Mouse (Mus musculus) mesoderm, embryonic 11.5 days (tissue): Measurements from ENCODE around the gene Parvg.

Experiments
- DNase-seq: peaks from one replicate; pipeline ENCODE4 v3.0.0-alpha.2; 2012; ENCODE audit warnings: low read depth, low spot score

Parvg gene

DNA sequence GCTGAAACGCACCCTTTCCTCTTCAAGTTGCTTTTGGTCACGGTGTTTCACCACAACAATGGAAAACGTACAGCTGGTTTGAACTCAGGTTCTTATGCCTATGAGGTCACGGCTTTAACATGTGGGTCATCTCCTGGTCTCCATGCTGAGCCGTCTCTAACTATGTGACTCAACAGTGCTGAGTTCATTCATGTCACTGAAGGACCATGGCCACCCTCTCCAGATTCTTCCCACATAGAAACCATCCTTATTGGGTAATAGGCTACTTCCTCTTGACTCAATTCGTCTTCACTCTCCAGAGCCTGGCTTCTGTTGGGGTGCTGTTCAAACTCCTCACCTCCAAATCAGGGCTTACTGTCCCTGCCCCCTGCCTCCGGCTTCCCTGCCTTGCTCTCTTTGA lies 27.5 kb downstream of the Parvg start:
- DNase-seq, result no peak

DNA sequence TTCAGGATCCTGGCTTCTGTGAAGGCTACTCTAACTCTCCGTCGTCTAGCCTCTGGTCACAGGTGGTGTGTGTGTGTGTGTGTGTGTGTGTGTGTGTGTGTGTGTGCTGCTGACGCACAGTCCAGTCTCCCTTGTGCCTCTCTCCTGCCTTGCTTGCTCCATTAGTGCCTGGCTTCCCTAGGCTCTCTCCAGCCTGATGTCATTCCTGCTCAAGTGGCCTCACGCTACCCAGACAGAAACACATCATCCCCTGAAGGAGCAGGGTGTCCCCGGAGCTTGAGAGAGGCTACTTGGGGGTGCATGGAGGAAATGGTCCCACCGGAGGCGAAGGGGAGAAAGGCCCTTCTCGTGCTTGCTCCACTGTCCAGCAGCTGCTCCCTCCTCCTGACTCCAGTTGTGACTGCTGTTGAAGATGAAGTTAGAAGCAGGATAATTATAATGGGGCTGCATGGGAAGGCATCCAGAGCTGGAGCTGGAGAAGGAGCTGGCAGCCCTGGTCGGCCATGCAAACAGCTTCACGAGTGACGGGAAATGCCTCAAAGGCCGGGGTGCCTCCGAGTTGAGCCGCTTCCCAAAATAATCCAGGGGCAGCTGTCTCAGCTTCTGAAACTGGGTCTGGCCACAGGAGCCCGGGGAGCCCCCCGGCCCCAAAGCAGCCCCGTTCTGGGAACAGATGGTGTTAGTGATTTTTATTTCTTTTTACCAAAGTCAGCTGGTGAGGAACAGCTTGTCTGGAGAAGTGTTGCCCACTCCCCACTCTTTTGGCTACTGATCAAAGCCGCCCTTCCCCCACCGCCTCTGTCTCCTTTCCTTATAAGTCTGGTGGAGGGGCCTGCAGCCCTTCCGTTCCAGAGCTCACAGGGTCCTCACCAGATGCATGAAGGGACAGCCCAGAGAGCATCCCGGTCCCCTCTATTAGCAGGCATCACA lies 28.4 kb downstream of the Parvg start:
- DNase-seq, result no peak

DNA sequence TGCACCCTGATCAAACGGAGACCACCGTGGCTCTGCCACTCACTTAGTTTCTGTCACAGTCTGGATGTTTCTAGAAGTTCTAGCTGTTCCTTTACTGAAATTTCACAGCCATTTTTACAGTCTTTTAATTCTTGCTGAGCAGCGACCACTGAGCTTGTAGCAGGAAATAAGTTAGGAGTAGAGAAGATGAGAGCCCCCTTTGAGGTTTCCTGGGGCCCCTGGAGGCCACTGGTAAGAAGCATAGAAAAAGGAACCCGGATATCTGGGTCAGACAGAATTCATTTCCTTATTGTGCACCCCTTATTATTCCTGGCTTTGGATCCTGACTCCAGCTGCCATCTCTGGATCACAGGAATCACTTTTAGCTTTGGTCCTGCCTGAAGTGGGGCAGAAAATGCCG lies 31.3 kb downstream of the Parvg start:
- no peak for DNase-seq

DNA sequence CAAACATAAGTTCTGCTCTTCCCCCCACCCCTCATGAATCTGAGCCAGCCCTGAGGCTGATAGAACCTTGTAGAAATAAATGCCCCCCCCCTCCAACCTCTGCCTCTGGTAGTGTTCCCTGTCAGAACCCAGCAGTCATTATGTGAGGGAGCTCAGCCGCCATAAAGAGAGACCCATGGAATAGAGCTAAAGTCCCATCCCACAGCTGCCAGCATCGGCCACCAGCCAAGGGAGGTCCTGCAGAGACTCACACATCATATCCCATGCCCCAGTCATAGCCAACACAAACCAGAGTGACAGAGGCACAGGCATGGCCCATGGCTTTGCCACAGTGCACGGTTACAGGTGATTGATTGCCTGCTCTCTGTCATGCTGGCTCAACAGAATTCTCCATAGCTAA lies 40.9 kb downstream of the Parvg start:
- DNase-seq, result no peak

DNA sequence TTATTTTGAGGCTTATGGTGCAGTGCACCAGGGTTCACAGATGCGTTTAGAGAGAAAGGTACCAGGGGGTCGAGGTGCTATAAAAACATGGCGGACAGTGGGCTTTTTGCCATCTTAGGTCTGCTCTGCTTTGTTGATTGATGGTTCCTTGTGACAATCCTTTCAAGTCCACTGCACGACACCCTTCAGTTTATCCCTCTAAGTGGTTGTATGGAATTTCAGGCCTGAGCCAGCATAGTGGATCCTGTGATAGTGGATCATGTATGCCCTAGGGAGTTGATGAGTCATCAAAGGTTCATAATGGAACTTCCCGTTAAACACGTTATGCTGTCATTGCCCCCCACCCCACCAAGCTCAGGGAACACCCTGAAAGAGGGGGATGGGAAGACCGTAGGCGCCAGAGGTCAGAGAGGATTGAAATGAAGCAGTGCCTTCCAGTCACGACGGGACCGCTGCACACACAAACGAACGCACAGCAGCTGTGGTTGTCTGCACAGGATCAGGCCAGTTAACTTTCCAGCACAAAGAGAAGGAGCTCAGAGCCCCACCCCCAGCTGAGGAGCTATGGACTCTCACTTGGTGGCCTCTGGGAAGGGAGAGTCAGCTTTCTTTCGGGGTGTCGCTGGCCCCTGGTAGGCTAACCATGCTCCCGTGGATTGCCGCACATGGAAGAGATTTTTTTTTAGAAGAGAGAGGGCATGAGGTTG lies 42.0 kb downstream of the Parvg start:
- DNase-seq, result peak; percentile 55

DNA sequence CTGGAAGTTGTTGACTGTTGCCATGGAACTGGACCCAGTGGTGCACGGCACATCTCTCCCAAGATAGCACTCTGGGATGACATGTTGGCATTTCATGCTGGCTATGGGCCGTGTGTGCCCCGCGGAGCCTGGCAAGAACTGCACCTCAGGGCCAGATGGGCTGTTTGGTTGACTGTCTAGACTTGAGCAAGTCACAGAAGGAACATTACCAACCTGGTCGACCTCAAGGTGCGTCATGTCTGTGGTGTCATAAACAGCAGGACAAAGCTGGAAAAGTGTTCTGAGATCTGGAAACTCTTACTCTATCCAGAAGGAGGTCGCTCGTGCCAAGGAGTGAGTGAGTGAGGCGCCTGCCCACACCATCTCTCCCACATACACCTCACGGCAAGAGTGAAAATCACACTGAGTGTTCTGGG lies 42.8 kb downstream of the Parvg start:
- DNase-seq, result no peak

DNA sequence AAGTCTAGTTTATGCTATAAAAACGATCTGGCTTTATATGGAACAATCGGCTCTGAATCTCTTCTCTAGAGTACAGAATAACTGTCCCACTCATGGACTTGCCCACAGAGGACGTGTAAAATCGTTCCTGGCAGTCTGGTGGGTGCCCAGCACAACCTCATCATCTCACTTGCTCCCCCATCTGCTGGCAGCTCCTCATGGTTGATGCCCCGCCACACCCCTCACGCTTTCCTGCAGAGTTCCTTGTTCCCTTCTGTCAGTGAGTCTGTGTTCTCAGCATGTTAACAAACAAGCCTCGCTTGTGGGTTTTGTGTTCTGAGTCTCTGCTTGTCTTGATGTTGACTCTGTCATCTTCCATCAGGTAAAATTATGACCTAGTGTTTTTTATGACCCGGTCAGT lies 43.6 kb downstream of the Parvg start:
- DNase-seq, result no peak

DNA sequence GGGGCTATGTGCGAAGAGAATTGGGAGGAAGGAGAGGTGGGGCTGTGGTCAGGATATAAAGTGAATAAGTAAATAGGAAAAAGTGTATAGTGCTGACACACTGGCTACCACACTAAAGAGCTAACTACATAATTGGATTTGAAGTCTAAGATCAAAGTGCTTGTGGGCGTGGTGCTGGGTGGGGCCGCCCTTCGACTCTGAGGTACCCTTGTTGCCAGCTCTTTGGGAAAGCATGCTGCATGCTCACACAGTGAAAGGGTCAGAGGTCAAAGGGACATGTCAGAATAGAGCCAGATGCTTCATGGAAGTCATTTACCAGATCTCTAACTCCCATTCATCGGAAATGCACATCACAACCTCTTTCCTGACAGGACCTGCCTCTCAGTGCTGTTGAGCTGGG lies 49.0 kb downstream of the Parvg start:
- no peak for DNase-seq

DNA sequence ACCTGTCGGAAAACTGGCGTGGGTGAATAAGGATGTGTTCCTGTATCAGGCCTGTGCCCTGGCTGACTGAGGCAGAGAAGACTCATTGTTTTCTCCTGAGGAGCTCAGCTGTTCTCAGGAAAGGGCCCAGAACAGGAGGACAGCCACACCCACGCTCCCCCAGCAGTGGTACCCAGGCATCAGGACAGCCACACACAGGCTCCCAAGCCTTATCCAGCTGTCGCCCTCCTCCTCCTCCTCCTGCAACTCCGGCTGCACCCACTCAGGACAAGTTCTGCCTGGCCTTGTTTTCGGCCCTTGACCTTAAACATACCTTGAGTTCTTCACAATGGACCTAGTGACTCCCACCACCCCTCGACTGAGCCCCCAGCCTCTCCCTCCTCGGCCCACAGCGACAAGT lies 54.9 kb downstream of the Parvg start:
- no peak for DNase-seq

DNA sequence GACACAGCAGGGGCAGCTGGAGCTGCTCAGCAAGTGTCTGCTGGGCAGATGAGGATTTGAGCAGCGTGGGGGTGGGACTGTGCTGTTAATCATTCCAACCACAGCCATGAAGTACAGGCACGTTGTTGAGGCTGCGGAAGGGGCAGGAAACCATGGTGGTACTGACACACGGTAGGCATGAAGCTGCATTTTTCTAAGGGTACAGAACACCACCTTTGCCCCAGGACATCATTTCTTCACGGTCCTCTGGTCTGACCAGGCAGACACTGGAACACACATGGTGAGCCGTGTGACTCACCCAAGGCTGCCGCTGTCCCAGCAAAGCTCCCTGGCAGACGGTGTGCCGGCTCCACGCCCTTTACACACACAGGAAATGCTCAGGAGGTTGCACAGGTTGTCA lies 56.4 kb downstream of the Parvg start:
- no peak for DNase-seq

DNA sequence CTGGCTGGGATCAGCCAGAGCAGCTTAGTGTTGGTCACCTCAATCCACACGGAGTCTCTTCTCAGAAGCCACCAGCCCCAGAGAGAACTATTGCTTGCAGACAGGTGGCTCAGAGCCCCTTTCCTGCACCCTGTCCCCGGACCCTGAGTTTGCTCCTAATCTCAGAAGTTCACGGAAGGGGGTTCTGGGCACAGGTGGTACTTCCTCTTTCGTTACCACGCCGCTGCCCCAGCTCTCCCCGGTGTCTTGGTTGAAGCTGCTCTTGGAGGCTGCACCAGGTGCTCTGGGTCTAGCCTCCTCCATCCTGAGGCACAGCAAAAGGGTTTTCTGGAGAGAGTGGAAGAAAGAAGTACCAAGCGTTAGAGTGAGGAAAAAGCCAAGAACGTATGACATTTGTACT lies 60.2 kb downstream of the Parvg start:
- no peak for DNase-seq

DNA sequence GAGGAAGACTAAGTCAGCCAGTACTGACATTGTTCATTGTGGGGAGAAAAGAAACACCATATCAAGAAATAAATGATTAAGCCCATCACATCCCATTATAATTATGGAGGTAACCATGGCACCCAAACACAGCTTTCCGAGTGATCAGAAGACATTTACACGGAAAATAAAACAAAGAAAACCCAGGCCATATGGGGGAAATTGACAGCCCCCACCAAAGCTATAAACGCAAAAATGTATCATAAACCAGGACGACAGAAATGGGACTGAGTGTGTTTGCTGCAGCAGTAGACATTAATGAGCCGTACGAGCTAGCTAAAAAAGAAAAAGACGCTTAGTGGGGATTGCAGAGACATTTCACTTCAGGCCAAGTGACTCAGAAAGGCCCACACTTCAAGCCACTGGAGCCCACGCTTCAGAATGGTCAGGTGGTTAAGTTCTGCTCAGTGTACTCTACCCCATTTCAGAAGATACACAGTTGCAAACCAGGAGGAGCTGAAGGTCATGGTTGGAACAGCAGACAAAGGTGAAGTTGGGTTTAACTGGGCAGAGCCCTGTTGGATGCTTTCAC lies 62.3 kb downstream of the Parvg start:
- DNase-seq, result no peak

DNA sequence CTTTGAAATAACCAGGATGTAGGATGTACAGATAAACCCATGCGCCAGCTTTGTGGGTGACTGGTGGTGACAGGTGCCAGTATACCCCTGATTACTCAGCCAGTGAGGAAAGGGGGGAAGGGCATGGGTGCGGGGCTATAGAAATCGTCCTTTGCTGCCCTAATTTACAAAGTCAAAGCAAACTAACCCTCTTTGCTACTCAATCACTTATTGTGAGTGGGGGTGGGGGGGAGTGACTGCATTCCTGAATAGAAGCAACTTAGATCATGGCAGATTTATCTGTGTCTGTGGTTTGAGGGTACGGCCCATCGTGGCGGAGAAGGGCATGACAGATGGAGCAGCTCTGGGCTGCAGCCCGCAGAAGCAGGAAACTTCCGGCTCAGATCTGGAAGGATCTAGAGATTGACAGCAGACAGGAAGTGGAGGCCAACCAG lies 64.9 kb downstream of the Parvg start:
- DNase-seq, result no peak

DNA sequence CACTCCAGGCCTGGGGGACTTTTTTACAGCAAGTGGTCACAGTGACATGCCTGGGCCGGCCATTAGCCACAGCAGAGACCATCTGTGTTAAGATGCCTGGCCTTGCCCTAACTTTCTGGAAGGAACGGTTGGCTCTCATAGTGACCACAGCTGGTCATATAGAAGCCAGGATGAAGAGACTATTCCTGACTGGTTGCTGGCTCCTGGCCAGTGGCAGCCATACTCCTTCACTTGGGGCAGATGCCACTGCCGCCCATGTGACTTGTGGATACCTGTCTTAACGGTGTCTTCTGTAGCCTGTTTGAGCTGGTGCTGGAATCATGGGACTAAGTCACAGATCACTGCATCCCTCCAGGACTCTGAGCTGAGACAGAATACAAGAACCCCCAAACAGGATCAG lies 68.3 kb downstream of the Parvg start:
- no peak for DNase-seq
